Mouse (Mus musculus) CH12F3 (cell line): ENCODE results near the gene Tuba8.

Experiments
- in situ Hi-C: fragments of 300-500 bp; cut with MboI; formaldehyde crosslinking; loops from 2 replicates; pipeline ENCODE4 v1.14.3; 2020; ENCODE audit warnings: low sequenced_read_pairs

The Tuba8 gene

DNA sequence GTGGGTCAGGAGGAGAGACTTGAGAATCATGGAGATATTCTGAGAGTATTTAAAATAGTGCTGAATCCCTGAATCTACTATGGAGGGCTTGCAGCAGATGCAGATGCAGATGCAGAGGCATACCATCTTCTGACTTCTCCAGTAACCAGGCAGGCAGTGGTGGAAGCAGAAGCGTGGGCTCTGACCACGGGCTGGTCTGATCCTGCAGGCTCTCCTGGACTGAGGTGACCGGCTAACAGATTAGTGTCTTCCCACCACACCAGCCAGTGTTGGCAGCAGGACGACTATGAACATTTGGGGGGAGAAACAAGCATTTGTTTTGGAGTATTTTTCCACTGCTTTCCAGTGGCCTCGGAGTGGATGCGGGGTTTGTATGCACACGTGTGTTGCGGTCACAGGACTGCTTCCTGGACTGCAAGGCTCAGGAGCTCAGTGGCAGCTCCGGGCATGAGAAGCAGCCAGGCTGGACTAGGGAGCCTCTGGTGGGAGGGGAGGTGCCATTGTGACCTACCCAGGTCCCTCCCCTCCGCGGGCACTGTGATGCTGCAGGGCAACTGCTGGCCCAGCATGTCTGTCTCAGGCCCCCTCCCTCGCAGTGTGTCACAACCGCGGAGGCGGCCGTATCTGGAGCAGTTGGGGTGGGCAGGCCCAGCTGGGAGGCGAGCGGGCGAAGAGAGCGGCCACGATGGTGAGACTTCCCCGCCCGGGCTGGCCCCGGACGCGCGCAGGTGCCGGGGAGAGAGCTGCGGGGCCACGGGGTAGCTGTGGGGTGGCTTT is at the start of gene Tuba8:
Tuba8 (plus strand) TSS at position 548 of the 777 bp plus-strand sequence.
- in situ Hi-C loops, result no loop called here

DNA sequence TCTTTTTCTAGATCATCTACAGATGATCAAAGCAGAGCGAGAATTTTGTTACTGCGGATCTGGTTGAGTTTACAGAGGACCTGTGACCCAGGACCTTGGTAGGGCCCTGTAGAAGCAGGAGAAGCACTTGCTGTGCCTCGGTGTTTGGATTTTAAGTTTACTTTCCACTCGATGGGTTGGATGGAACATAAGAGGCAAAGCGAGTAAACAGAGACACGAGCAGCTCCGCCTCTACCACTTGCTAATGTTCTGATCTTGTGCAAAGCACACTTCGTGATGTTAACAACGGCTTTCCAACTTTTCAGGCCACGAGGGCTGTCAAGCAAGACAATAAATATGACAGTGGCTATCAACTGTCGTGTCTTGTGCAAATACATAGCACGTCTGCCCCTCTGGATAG is 47.9 kb upstream of the Tuba8 start:
- in situ Hi-C loops, result no loop called here

DNA sequence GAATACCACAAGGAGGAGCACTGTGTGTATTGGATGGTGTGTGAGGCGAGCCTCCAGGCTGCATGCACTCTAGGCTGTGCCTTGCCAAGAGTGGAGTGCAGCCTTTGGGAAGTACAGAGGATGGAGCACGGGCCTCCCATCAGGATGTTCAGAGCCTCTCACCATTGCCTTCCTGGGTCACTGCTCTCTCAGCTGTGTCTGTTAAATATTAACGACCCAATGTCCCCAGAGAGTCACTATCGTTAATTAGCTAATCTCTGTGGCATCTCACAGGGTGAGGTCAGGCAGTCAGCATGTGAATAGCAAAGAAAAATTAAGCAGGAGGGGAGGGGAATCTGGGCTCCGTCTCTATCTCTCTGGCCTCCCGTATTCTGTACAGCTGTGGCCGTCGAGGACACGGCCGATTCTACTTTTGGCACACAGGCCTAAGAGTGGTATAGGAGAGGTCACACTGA is 44.4 kb upstream of the Tuba8 start:
- in situ Hi-C loops, result no loop called here

DNA sequence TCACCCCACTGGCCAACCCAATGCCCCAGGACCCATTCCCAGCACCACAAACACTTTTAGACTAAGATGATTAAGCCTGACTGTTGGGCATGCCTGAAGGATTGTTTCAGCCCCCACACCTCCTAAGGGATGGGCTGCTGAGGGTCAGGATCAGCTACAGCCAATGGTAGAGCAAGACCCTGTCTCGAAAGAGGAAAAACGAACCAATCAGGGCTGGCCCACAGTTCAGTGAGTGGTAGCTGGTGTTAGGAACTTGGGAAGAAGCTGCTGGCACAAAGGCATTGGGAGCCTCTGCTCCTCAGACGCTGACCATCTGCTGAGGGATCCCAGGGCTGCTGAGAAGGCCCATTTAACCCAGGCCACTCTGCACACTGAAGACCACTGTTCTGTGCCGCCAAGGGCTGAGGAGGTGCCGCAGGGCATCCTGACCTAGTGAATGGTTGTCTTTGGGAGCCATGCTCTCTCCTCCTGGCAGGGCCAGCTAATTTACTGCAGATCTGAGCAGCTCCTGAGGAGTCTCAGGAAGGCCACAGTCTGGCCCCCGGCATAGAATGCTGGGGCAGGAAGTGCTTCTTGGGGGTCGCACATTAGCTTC is 43.0 kb upstream of the Tuba8 start:
- in situ Hi-C loops, result no loop called here

DNA sequence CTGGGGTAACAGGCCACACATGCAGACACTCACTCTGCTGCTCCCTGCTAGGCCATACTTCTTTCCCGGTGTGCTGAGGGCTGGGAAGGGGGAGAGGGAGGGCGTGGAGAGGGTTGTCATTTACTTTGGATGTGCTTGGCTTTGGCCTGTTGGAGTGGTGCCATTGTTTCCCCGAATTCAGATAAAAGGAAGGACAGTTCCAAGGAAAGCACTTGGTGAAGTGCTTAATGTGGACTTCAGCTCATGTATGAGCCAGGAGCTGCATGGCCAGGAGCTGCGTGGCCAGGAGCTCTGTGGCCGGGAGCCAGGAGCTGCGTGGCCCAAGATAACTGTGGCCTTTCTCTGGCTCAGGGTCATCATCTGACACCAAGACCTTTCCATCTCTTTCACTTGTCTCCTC is 39.4 kb upstream of the Tuba8 start:
- in situ Hi-C loops, result no loop called here

DNA sequence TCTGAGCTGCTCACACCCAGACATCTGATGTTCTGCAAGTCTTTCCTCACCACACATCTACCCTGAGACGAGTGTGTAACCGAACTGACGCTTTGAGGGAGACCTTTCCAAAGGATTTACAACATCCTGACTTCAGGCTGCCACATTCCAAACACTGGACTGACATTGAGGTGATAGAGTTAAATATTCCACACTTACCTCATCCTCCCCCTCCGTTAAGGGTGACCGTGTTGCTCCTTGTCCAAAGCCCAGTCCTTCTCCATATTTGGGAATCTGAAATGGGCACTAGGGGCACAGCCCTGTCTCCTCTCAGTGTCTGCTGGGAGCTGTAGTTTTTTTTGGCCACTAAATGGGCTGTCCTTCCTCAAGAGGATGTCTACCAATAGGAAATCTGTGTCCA is 37.0 kb upstream of the Tuba8 start:
- in situ Hi-C loops, result no loop called here

DNA sequence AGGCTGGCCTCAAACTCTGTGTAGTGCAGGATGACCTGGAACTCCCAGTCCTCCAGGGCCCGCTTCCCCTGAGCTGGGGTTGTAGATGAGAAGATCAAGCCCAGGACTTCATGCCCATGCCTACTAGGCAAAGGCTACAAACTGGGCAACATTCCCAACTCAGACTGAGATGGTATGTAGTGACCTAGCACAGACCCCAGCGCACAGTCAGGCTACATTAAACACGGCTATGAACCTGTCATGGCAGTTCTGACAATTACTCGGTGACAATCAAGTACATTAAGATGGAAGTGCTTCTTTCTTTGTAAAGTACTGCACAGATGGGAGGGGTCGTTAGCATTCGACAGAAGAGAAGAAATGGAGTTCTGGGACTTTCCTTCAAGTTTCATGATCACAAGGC is 35.7 kb upstream of the Tuba8 start:
- in situ Hi-C loops, result loop anchor here (5.0 kb wide), 1 partner anchor 202 kb away; no protein-coding TSS in a partner anchor

DNA sequence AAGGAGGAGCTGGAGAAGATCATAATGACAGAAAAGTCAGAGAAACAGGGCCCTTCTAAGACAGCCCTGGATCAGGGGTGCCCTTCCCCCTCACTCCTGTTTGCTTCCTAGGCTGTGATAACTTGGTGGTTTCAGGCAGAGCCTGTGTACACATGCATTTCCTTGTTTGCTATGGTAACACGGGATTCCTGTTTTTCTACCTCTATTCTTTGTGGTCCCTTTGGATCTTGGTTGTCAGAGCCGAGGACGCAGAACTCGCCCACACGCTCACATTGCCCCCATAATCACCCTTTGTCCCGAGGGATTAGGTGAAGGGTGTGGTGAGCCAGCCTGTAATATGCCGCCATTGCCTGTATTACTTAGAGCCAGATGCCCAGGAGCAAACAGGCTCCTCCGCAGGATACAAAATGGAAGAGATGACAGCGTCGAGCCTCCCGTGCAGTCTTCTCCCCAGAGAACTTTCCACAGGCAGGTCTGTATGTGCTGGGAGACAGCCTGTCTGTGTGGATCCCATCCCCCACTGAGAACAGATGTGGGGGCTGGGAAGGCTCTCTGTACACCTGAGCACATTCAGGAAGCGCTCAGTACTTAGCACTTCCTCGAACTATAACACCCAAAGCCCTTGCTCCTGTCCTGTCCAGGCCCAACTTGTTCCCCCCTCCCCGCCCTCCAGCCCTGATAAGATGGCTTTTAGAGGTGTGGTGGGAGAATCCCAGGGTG is 34.3 kb upstream of the Tuba8 start:
- in situ Hi-C loops, result loop anchor here (5.0 kb wide), 1 partner anchor 204 kb away; no protein-coding TSS in a partner anchor

DNA sequence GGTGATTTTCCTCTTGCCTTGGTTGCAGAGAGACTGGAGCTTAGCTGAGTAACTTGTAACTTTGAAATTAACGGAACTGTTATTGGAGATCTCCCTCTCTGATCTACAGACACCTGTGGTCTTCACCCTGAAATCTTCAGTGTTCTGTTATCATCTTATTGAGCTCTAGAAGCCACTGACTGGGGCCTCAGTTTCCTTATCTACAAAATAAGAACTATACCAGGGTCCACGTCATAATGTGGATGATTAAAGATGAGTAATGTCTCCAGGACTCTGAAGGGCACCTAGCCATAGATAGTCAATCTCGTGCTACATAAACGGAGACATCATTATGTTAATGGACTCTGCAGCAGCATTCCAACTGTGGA is 33.8 kb upstream of the Tuba8 start:
- in situ Hi-C loops, result loop anchor here (5.0 kb wide), 1 partner anchor 204 kb away; no protein-coding TSS in a partner anchor

DNA sequence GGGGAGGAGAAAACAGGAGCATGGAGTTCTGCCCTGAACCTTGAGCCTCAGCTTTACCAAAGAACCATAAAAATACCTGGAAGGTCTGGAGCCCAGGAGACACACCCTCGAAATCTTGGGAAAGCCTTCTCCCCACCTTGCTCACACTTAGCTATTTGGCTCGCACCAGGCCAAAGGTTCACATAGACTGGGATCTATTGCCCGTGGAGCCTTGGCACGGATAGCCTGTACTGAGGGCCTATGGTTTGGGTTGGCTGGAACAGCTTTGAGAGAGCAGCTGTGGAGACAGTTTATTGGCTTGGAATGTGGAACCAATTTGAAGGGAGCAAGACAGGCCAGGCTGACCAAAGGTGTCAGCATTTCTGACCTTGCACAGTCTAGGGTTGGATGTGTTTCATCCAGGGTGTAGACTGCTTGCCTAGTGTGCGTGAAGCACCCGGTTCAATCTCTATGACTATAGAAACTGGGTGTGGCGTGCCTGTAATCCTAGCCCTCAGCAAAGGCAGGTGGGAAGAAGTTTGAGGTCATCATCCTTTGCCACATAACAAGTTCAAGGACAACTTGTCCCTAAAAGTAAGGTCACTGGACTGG is 33.3 kb upstream of the Tuba8 start:
- in situ Hi-C loops, result loop anchor here (5.0 kb wide), 1 partner anchor 205 kb away; no protein-coding TSS in a partner anchor

DNA sequence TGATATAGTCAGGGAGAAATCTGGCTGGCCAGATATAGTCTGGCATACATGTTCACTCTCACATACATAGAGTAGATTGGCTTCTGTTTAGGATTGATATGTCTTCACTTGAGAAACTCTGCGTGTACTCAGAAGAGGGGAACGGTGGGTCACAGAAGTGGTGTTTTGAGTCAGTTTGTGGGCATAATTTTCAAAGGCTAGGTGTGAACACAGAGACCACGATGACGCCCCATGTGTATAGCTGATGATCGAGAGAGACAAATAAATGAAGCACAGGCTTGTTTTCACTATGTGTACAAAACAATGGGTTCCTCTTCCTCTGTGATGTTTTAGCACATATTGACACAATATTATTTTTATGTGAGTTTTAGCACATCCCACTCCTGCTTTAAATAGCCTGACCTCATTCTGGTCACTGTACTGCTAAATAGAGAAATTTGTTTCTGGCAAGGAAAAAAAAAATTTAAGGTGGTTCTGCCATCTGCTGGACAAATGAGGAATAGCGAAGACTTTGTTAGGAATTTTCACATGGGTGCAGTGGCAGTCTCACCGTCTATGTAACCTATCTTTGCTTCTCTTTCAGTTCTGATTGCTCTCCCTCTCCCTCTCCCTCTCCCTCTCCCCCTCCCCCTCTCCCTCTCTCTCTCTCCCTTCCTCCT is 31.7 kb upstream of the Tuba8 start:
- in situ Hi-C loops, result loop anchor here (5.0 kb wide), 1 partner anchor 207 kb away; no protein-coding TSS in a partner anchor

DNA sequence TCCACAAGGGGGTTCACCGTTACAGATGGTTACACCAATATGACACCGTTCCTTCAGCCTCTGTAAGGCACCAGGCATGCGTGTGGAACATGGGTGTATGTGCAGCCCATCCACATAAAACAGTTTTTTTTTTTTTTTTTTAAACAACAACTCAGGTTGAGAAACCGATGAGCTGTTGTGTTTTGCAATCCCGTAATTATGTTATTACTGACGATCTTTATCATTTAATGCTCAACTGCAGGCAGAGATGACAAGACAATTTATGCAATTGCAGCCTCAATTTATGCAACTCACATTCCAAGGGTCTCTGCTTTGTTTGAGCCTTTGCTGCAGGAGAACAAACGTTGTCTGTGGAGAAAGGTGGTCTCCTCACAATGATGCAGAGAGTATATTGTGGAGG is 30.6 kb upstream of the Tuba8 start:
- in situ Hi-C loops, result loop anchor here (5.0 kb wide), 1 partner anchor 208 kb away; no protein-coding TSS in a partner anchor

DNA sequence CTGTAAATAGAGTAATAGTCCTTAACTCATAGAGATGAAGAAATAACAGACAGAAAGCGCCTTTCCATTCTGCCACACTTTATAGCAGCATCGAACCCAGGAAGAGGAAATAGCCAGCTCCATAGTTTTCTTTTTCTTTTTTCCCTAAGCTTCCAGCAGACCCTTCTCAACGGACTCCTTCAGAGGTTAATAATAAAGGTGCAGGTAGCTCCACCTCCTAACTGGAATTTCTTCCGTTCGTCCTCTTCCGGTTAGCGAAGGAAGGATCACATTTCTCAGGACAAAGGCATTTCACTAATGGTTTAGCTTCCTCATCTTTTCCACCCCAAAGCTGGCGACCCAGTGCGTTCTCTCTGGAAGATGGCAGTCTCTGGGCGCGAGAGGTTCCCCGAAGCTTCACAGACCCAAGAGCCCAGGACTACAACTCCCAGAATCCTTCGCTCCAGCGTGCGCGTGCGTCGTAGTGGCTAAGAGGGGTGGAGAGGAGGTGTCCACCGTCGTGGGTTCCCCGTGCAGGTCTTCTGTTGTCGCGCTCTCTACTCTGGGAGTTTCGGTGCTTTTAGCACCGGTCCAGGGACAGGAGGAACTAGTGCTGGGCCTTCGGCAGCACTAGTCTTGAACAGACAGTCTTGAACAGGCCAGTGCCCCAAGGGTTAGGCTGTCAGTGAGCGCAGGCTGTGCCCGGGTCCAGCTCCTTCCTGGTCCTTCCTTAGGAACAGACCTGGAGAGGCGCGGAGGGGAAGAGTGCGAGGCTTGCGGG is 26.9 kb upstream of the Tuba8 start, which contains the start of gene Pex26:
Pex26 (plus strand) TSS at position 254 of the 760 bp plus-strand sequence.
- in situ Hi-C loops, result no loop called here

DNA sequence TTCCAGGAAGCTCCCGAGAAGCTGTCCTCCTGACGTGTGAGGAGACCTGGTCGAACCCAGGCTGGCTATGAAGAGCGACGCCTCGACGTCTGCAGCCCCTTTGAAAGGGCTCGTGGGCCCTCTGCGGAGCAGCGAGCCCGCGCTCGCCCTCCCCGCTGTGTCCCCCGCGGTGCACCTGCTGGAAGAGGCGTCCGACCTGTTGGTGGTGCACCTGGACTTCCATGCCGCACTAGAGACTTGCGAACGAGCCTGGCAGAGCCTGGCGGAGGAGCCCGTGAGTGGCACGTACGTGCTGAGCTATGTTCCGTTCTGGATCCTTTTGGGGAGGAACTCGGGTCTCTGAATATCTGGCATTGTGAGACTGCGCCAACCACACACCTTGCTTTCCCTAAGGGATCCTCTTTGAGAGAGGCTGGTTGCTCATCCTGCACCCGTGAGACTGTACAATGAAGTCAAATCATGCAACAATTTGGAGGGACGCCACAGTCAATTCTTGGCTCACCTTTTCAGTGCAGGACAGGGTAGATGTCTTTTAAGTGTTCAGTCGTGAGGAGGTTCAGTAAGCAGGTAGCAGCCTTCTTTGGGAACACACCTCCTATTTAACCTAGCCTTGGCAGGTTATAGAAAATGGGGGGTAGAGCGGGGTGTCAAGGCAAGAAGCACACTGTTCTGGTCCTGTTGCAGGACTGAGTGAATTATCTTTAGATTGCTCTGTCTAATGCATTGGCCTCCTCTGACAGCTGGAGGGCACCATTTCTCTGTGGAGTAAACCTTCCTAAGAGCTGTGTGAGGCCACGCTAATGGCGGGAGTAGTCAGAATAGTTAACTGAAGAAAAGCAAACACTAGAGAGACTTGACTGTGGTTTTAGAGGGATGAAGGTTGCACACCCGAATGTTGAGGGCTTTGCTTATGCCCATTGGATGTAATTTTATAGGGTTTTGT is 26.0 kb upstream of the Tuba8 start:
- in situ Hi-C loops, result no loop called here

DNA sequence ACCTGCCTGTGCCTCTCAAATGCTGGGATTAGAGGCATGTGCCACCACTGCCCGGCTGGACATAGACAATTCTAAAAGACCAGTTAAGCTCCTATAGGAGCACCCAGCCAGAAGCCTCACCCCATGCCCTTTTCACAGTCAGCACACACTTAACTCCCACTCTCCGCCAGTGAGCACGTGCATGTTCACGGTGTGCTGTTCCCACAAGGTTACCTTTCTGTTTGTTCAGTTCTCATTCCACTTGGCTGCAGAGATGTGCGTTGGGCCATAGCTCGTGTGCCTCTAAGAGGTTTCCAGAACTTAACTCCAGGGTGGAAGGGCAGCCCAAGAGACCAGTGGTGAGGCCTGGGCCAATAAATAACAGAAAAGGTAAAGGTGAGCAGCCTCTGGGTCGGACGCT is 25.3 kb upstream of the Tuba8 start:
- in situ Hi-C loops, result no loop called here

DNA sequence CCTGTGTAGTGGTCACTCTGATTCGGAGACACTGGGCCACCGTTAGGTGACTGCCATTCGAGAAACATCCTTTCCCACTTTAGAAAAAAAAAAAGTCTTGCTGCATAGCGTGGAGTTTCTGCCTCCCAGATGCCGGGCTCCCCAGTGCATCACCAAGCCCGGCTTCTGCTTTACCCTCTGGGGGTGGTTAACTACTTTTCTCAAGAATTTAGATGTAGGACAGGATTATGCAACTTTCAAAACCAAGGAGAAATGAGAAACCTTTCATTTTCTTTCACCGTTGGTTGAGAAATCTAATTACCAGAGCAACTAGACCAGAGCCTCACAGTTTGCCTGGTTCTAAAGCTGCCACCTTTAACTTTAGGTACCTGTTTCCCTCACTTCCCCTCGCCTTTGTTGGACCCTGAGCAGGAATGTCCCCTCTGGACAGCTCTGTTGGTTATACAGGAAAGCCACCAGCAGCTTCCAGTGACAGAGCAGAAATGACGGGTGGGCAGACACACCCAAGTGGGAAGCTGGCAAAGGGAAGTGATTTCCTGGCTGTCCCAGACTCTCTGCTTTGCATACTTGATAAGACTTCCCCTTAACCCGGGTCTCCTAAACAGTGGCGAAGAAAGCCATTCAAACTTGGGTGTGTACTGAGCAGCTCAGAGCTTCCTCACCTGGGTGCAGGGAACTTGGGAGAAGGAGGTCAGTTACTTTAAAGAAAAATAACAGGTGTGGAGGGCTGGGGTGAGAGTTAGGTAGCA is 19.1 kb upstream of the Tuba8 start:
- in situ Hi-C loops, result loop anchor here (10.0 kb wide), 1 partner anchor 343 kb away; no protein-coding TSS in a partner anchor

DNA sequence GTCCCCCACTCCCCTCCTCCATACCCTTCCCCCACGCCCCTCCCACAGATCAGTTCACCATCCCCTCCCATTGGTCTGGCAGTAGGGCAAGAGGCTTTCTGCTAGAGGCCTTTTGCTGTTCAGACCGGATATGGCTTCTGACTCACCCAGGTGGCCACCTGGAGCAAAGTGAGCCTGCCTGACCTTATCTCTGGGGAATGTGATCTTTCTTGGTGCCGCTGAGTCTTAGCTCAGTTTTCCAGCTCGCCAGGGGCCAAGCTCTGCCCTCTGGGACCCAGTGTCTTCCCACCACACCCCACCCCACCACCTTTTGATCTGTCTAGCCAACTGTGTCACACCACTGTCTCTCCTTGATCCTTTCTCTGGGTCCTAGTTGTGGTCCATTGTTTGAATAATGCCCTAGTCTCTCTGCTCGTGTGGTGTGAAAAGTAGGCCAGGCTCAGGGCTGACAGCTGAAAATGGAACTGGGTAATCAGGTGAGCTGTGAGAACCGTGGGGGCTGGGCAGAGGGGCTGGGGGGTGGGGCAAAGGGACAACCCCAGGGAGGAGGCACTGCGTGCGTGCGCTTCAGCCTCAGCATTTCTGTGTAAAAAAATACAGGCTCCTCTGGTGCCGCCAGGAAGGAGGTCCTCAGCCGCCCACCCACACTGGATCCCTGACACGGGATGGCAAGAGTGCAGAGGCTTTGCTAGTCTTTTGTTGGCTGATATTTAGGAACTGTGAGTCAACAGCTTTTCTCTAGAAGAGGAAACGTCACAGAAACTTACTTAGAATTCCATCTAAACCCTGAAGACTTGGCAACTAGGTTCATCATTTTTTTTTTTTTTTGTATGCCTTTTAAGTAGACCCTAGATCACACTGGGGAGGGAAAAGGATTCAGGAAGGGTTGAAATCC is 16.2 kb upstream of the Tuba8 start:
- in situ Hi-C loops, result loop anchor here (10.0 kb wide), 1 partner anchor 340 kb away; no protein-coding TSS in a partner anchor
